Mouse (Mus musculus) forebrain, embryonic 14.5 days (tissue): ENCODE data around the gene Myb. TPM values are rescaled to one million over a fixed set of nuclear protein-coding genes. Genes with fewer than 3 reads are reported as not detected.

ENCODE experiments used
- ATAC-seq: fragments of 200-750 bp; cut with Nextera tagmentation; 2 replicates; pipeline ENCODE4 v1.8.0; 2017; ENCODE audit warnings: mild to moderate bottlenecking, moderate library complexity
- DNase-seq: peaks from one replicate; pipeline ENCODE4 v3.0.0-alpha.2; 2015; ENCODE audit warnings: low spot score
- H3K27ac ChIP-seq: fragments of 300-500 bp; sonication (generic); 2 replicates; pipeline ENCODE4 v1.5.1; 2014; ENCODE audit warnings: low read depth, mild to moderate bottlenecking, control low read depth, low read length, moderate library complexity
- H3K27me3 ChIP-seq: fragments of 300-500 bp; sonication (generic); replicated peaks from 2 replicates; pipeline ENCODE4 v1.6.1; 2014; ENCODE audit warnings: low read length, control low read depth, mixed read lengths; ENCODE audit not compliant: control insufficient read depth, insufficient read depth
- H3K36me3 ChIP-seq: fragments of 300-500 bp; sonication (generic); 2 replicates; pipeline ENCODE4 v1.6.1; 2014; ENCODE audit warnings: low read length, control low read depth; ENCODE audit not compliant: control insufficient read depth, insufficient read depth
- H3K4me1 ChIP-seq: fragments of 300-500 bp; sonication (generic); 2 replicates; pipeline ENCODE4 v1.6.1; 2014; ENCODE audit warnings: antibody characterized with exemption, low read length, control low read depth; ENCODE audit not compliant: control insufficient read depth, insufficient read depth
- H3K4me2 ChIP-seq: fragments of 300-500 bp; sonication (generic); 2 replicates; pipeline ENCODE4 v1.6.1; 2014; ENCODE audit warnings: mild to moderate bottlenecking, control low read depth, low read length
- H3K4me3 ChIP-seq: fragments of 300-500 bp; sonication (generic); 2 replicates; pipeline ENCODE4 v1.5.1; 2014; ENCODE audit warnings: low read depth, low read length, control low read depth
- H3K9ac ChIP-seq: fragments of 300-500 bp; sonication (generic); 2 replicates; pipeline ENCODE4 v1.6.1; 2014; ENCODE audit warnings: mild to moderate bottlenecking, low read length, control low read depth, moderate library complexity
- H3K9me3 ChIP-seq: fragments of 300-500 bp; sonication (generic); replicated peaks from 2 replicates; pipeline ENCODE4 v1.6.1; 2016; ENCODE audit warnings: low read length, control low read depth, mixed read lengths; ENCODE audit not compliant: control insufficient read depth
- WGBS: fragments of 180-500 bp; shearing (Covaris S2); extraction: QIAGEN DNeasy Blood & Tissue Kit; methylation state at CpG from one replicate; pipeline ENCODE4 v1.1.7; 2014; 5-methylcytosine and 5-hydroxymethylcytosine counted together
- polyA plus RNA-seq: library from polyadenylated mRNA; unstranded; fragments of >200 nt; fragmentation: Nextera tagmentation; extraction: Ambion mirVana; gene quantifications from 2 replicates; pipeline ENCODE4 v1.2.1, GENCODE M21; 2014

Gene Myb
- polyA plus RNA-seq, 1 experiment from 2014 or later: 2.6 TPM

DNA sequence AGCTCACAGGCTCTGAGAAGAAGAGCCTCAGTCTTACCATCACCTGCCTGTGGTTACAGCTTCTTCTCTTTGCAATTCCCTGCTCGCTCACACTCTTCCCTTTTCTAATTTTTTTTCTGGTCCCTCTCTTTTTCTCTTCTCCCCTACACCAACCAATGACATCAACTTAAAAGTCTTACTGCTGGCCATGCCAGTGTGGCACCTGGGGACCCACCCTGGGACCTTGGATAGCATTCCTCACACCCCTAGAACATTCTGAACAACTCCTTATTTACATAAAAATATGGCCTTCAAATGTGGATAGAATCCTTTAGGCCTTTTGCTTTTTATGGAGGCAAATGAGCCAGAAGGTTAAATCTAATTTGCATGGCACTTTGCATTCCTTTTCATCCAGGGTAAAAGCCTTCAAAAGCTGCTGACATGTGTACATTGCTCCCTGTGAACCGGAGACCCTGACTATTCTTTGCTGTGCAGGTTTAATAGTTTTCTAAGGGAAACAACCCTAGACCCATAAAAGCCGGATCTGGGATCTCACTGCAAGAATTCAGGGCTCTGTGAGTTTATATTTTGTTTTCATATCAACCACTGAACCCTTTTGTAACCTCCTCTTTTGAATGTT is 73.1 kb downstream of the Myb start:
- peaks cover 19% of the 10 kb centered on the region for H3K4me1 ChIP-seq
- H3K27ac ChIP-seq: no peak overlapping the region
- H3K4me2 ChIP-seq: no peak overlapping the region
- no peak overlapping the region for H3K4me3 ChIP-seq
- ATAC-seq (no peak), DNase-seq (peak; percentile 67)
- H3K9ac ChIP-seq: no peak overlapping the region
- 11% methylated on average over 3 of the region's 3 CpGs for WGBS
- H3K27me3 ChIP-seq: 0 out of 2 replicates have a peak, but pooled peaks cover 3% of the 10 kb centered on the region
- no peaks in the 10 kb centered on the region for H3K36me3 ChIP-seq
- H3K9me3 ChIP-seq: no peaks in the 10 kb centered on the region

GRCm38 (mm10) chr10:21085044-21085443 is 75.7 kb downstream of the Myb start:
- peaks cover 3% of the 10 kb centered on the region; the same call in 1 of the 2 replicates for H3K27me3 ChIP-seq
- ATAC-seq (no peak), DNase-seq (no peak)
- H3K4me1 ChIP-seq: peaks cover 19% of the 10 kb centered on the region
- no peak overlapping the region for H3K4me2 ChIP-seq
- H3K9me3 ChIP-seq: no peaks in the 10 kb centered on the region
- WGBS: 79% methylated on average over 5 of the region's 5 CpGs
- H3K4me3 ChIP-seq: no peak overlapping the region
- no peak overlapping the region for H3K9ac ChIP-seq
- no peak overlapping the region for H3K27ac ChIP-seq
- H3K36me3 ChIP-seq: 0 out of 2 replicates have a peak, but pooled peaks cover 1% of the 10 kb centered on the region

GRCm38 (mm10) chr10:21083391-21083918 is 77.3 kb downstream of the Myb start:
- no peak; the same call in 1 of the 2 replicates for ATAC-seq
- peaks cover 19% of the 10 kb centered on the region for H3K4me1 ChIP-seq
- WGBS: 35% methylated on average over 8 of the region's 8 CpGs
- no peak overlapping the region for H3K4me3 ChIP-seq
- H3K9me3 ChIP-seq: no peaks in the 10 kb centered on the region
- DNase-seq: peak; percentile 50
- H3K27ac ChIP-seq: no peak overlapping the region
- no peak overlapping the region for H3K4me2 ChIP-seq
- H3K9ac ChIP-seq: no peak overlapping the region
- 0 out of 2 replicates have a peak, but pooled peaks cover 3% of the 10 kb centered on the region for H3K36me3 ChIP-seq
- peaks cover 3% of the 10 kb centered on the region; the same call in 1 of the 2 replicates for H3K27me3 ChIP-seq

DNA sequence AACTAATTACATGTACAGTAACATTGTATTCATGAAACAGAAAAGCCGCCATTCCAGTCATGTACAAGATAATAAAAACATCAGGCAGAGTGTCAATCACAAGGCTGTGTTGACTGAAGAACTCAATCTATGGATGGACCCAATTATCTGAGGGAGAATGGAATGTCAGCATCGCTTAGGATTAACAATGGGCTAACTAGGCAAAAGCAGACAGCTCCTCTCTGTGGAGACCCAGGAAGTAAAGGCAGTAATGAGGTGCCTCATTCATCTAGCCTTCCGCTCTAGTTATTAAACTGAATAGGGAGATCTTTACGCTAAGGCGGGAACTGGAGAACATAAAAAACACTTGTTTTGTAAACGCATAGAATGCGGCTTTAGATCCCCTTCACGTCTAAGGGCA is 78.3 kb downstream of the Myb start:
- Histone ChIP-seq H3K9me3 (no peaks in the 10 kb centered on the region), H3K4me1 (peaks cover 19% of the 10 kb centered on the region), H3K4me3 (no peak overlapping the region), H3K27me3 (peaks cover 3% of the 10 kb centered on the region; the same call in 1 of the 2 replicates), H3K4me2 (no peak overlapping the region), H3K9ac (no peak overlapping the region), H3K27ac (no peak overlapping the region), H3K36me3 (0 out of 2 replicates have a peak, but pooled peaks cover 3% of the 10 kb centered on the region)
- peak; percentile 90 for ATAC-seq
- DNase-seq: peak; percentile 86
- 1% methylated on average over 8 of the region's 8 CpGs for WGBS

DNA sequence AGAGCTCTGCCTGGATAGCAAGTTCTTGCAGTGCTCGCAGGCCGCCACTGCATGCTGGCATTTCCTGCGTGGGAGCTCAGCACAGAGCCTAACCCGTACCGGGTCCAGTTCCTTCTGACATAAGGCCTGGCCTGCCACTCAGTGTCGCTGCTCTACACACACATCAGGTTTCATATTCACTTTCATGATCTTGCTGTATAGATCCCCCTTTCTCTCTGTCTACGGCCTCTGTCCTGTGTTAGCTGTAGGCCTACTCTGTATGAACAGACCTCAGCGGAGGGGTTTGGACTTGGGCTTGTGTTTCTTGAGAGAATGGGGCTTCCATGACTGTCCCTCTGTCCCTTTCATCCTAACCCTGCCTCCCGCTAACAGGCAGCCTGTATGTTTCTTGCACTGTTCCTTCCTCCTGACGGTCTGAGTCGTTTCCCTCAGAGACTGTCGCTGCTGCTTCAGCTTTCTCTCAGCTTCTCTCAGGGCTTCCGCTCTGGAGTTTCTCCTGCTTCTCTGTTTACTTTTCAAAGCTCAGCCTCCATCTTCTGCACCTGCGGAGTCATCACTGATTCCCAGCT is 83.5 kb downstream of the Myb start:
- H3K4me3 ChIP-seq: no peak overlapping the region
- H3K36me3 ChIP-seq: peaks cover 14% of the 10 kb centered on the region
- 81% methylated on average over 14 of the region's 14 CpGs for WGBS
- DNase-seq (no peak), ATAC-seq (no peak)
- H3K9ac ChIP-seq: no peak overlapping the region
- H3K4me1 ChIP-seq: peaks cover 3% of the 10 kb centered on the region; the same call in 1 of the 2 replicates
- H3K9me3 ChIP-seq: no peaks in the 10 kb centered on the region
- no peak overlapping the region for H3K27ac ChIP-seq
- no peak overlapping the region for H3K4me2 ChIP-seq
- peaks cover 3% of the 10 kb centered on the region; the same call in 1 of the 2 replicates for H3K27me3 ChIP-seq

DNA sequence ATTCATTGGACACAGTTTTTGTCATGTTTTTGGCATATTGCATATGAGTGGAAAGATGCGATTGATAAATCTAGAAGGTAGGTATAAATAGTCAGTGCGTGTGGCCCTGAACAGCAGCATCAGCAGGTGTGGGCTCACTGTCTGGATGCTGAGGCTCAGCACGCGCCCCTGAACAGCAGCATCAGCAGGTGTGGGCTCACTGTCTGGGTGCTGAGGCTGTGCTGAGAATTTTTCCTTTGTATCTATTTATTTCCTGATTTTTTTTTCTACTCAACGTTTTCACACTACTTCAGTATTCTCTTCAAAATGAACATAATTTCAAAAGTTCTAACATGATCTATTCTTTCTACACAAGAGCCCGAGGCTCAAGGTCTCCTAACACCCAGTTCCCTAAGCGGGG is 84.1 kb downstream of the Myb start:
- H3K27ac ChIP-seq: no peak overlapping the region
- H3K27me3 ChIP-seq: peaks cover 3% of the 10 kb centered on the region; the same call in 1 of the 2 replicates
- 90% methylated on average over 7 of the region's 7 CpGs for WGBS
- H3K36me3 ChIP-seq: peaks cover 14% of the 10 kb centered on the region
- ATAC-seq: no peak
- no peak overlapping the region for H3K4me3 ChIP-seq
- H3K9ac ChIP-seq: no peak overlapping the region
- no peaks in the 10 kb centered on the region for H3K9me3 ChIP-seq
- H3K4me1 ChIP-seq: no peaks in the 10 kb centered on the region
- H3K4me2 ChIP-seq: no peak overlapping the region
- no peak for DNase-seq

DNA sequence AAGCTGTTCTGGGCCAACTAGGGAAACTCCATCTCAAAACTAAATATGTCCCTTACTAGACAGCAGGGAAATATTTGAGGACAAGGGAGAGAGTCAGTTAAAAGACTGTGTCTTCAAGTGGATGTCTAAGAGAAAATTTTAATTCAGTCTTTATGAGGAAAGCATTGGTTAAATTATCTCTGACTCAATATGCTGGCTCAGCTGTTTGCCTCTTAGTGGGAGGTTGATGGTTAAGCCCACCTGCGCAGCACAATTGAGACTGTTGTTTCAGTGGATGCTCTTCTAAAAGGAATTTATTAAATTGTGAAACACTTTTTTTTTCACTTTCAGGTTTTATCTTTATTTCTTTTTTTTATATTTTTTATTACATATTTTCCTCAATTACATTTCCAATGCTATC is 84.6 kb downstream of the Myb start:
- 97% methylated on average over 1 of the region's 1 CpGs for WGBS
- Histone ChIP-seq H3K27me3 (peaks cover 3% of the 10 kb centered on the region; the same call in 1 of the 2 replicates), H3K9ac (no peak overlapping the region), H3K4me1 (no peaks in the 10 kb centered on the region), H3K9me3 (no peaks in the 10 kb centered on the region), H3K27ac (no peak overlapping the region), H3K4me3 (no peak overlapping the region), H3K36me3 (peaks cover 14% of the 10 kb centered on the region), H3K4me2 (no peak overlapping the region)
- no peak for ATAC-seq
- no peak for DNase-seq
